Mouse (Mus musculus) liver, postnatal 0 days (tissue): ENCODE measurements around the gene Dppa3.

ENCODE experiments used
- CTCF ChIP-seq: sonication (generic); IDR thresholded peaks from 2 replicates; pipeline ENCODE4 v1.5.1; 2016; ENCODE audit warnings: antibody characterized with exemption, low read depth
- EP300 ChIP-seq: IDR thresholded peaks from 2 replicates; pipeline ENCODE4 v1.6.1; 2016; ENCODE audit warnings: antibody characterized with exemption, low read depth, mild to moderate bottlenecking

DNA sequence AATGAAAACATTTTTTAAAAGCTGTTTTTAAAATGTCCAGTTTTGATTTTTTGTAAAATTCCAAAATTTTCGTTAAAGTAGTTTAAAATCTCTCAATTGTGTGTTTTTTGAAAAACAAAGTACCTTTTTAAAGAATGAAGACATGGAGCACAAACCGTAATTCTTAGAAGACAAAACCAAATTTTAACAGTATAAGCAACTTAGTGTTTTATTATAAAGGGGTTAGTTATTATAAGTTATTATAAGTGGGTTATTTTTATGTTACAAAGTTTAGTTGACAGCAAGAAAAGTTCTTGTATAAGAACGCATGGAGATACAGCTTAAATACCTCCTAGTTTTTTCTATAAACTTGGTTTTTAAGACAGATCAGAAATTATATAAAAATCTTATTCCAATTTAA lies 24.6 kb upstream of the Dppa3 start:
- TF ChIP-seq CTCF (no peak), EP300 (no peak)
